Mouse (Mus musculus) right cerebral cortex, postnatal 25 days (tissue): ENCODE measurements at regions not wholly inside any gene's neighbourhood (a gene's known extent, or its start where the extent isn't known, plus 50 kb on each side); places are given as distances from the start of the nearest gene placed in this dataset.
"Not testable (repeated sequence)": the region's sequence is repeated elsewhere in the genome, so short reads cannot be mapped to it uniquely, and the experiment has no call there.

Experiments used
- DNase-seq: peaks from one replicate; pipeline ENCODE4 v3.0.0; 2022

- no peak for DNase-seq
Observed at GRCm38 (mm10) chr11:52460190-52460780, 64.1 kb downstream of the 9530068E07Rik start.

GRCm38 (mm10) chr11:52471128-52471527 lies 74.9 kb downstream of the 9530068E07Rik start:
- DNase-seq, result not testable (repeated sequence)

GRCm38 (mm10) chr11:52480111-52480510 lies 83.9 kb downstream of the 9530068E07Rik start:
- not testable (repeated sequence) for DNase-seq

GRCm38 (mm10) chr11:52480694-52481093 lies 84.5 kb downstream of the 9530068E07Rik start:
- not testable (repeated sequence) for DNase-seq

- not testable (repeated sequence) for DNase-seq
Observed at GRCm38 (mm10) chr11:52483534-52483933, 87.3 kb downstream of the 9530068E07Rik start.

- DNase-seq, result not testable (repeated sequence)
Observed at GRCm38 (mm10) chr11:52488538-52488937, 92.3 kb downstream of the 9530068E07Rik start.

- no peak for DNase-seq
Observed at GRCm38 (mm10) chr11:52493336-52493735, 97.1 kb downstream of the 9530068E07Rik start.

GRCm38 (mm10) chr11:52496908-52497307 lies 100.7 kb downstream of the 9530068E07Rik start:
- DNase-seq, result no peak

GRCm38 (mm10) chr11:52502759-52503365 lies 106.6 kb downstream of the 9530068E07Rik start:
- DNase-seq, result no peak

GRCm38 (mm10) chr11:52511831-52512297 lies 115.6 kb downstream of the 9530068E07Rik start:
- no peak for DNase-seq

- DNase-seq, result no peak
Observed at GRCm38 (mm10) chr11:52517330-52517729, 121.1 kb downstream of the 9530068E07Rik start.

GRCm38 (mm10) chr11:52519877-52520276 lies 123.6 kb downstream of the 9530068E07Rik start:
- no peak for DNase-seq

- peak; percentile 52 for DNase-seq
Observed at GRCm38 (mm10) chr11:52521879-52522278, 125.7 kb downstream of the 9530068E07Rik start.

GRCm38 (mm10) chr11:52522384-52522783 lies 126.2 kb downstream of the 9530068E07Rik start:
- no peak for DNase-seq

GRCm38 (mm10) chr11:52523191-52523590 lies 127.0 kb downstream of the 9530068E07Rik start:
- DNase-seq, result no peak

- no peak for DNase-seq
Observed at GRCm38 (mm10) chr11:52523671-52524070, 127.4 kb downstream of the 9530068E07Rik start.

- no peak for DNase-seq
Observed at GRCm38 (mm10) chr11:52525446-52525845, 129.2 kb downstream of the 9530068E07Rik start.

GRCm38 (mm10) chr11:52526306-52526705 lies 130.1 kb downstream of the 9530068E07Rik start:
- no peak for DNase-seq

- DNase-seq, result no peak
Observed at GRCm38 (mm10) chr11:52533379-52533778, 137.2 kb downstream of the 9530068E07Rik start.

GRCm38 (mm10) chr11:52534586-52534985 lies 138.4 kb downstream of the 9530068E07Rik start:
- DNase-seq, result no peak

GRCm38 (mm10) chr11:52536211-52536610 lies 140.0 kb downstream of the 9530068E07Rik start:
- no peak for DNase-seq

- peak; percentile 81 for DNase-seq
Observed at GRCm38 (mm10) chr11:52536841-52537240, 140.6 kb downstream of the 9530068E07Rik start.

GRCm38 (mm10) chr11:52537819-52538435 lies 141.7 kb downstream of the 9530068E07Rik start:
- no peak for DNase-seq

GRCm38 (mm10) chr11:52541210-52541609 lies 145.0 kb downstream of the 9530068E07Rik start:
- DNase-seq, result no peak
